Mouse (Mus musculus) c-Kit-positive CD71-positive TER-119-negative erythroid progenitor cells, embryonic 14.5 days (primary cell): Measurements from ENCODE around the gene Tm6sf2.

Source experiments
- DNase-seq: peaks from one replicate; pipeline ENCODE4 v3.0.0-alpha.2; 2013; ENCODE audit warnings: low read depth

The Tm6sf2 gene

GRCm38 (mm10) chr8:70089296-70089960 is 16.7 kb downstream of the Tm6sf2 start:
- DNase-seq: no peak

- no peak for DNase-seq
These were observed 20.1 kb downstream of the Tm6sf2 start for GRCm38 (mm10) chr8:70092786-70093185.

- no peak for DNase-seq
These were observed 26.6 kb downstream of the Tm6sf2 start for GRCm38 (mm10) chr8:70099276-70099675.

GRCm38 (mm10) chr8:70100241-70100640 is 27.5 kb downstream of the Tm6sf2 start:
- no peak for DNase-seq

- DNase-seq: peak; percentile 30
These were observed 31.8 kb downstream of the Tm6sf2 start for GRCm38 (mm10) chr8:70104506-70104905.

- no peak for DNase-seq
These were observed 32.2 kb downstream of the Tm6sf2 start for GRCm38 (mm10) chr8:70104922-70105321.

- no peak for DNase-seq
These were observed 37.7 kb downstream of the Tm6sf2 start for GRCm38 (mm10) chr8:70110451-70110850.

- DNase-seq: no peak
These were observed 38.6 kb downstream of the Tm6sf2 start for GRCm38 (mm10) chr8:70111192-70111795.

GRCm38 (mm10) chr8:70112401-70113016 is 39.8 kb downstream of the Tm6sf2 start:
- DNase-seq: no peak

- DNase-seq: no peak
These were observed 41.8 kb downstream of the Tm6sf2 start for GRCm38 (mm10) chr8:70114488-70114887.

- no peak for DNase-seq
These were observed 42.2 kb downstream of the Tm6sf2 start for GRCm38 (mm10) chr8:70114892-70115291.

- DNase-seq: peak; percentile 72
These were observed 44.9 kb downstream of the Tm6sf2 start for GRCm38 (mm10) chr8:70117611-70118010.

- DNase-seq: no peak
These were observed 46.3 kb downstream of the Tm6sf2 start for GRCm38 (mm10) chr8:70118726-70119700.

GRCm38 (mm10) chr8:70120667-70121066 is 47.9 kb downstream of the Tm6sf2 start, which contains the start of gene Ncan:
TSS of gene Ncan (minus strand) at chr8:70120873.
- no peak for DNase-seq

GRCm38 (mm10) chr8:70122863-70123262 is 50.1 kb downstream of the Tm6sf2 start:
- no peak for DNase-seq

GRCm38 (mm10) chr8:70124992-70125391 is 52.3 kb downstream of the Tm6sf2 start:
- no peak for DNase-seq

- DNase-seq: no peak
These were observed 55.7 kb downstream of the Tm6sf2 start for GRCm38 (mm10) chr8:70128435-70128834.

GRCm38 (mm10) chr8:70129309-70129952 is 56.7 kb downstream of the Tm6sf2 start:
- no peak for DNase-seq
